ENCODE assay signal across 8 mouse cellular contexts in genomic region chr9:124425411-124425885, GRCm38 (mm10). TPM values are rescaled to one million over a fixed set of nuclear protein-coding genes. Genes with fewer than 3 reads are reported as not detected.
A peak's percentile ranks its signal among the peaks of the same experiment; 100 is the strongest.
DNase-seq lines count a peak whose midpoint lies in the region; ATAC-seq and TF ChIP-seq lines count a peak whose summit lies in the region.

No protein-coding gene starts in this region.

- WGBS in heart, embryonic 12.5 days = under 1% methylated on average over 47 of the region's 47 CpGs
- WGBS in kidney, embryonic 16.5 days = under 1% methylated on average over 42 of the region's 47 CpGs

- no peak for TF ChIP-seq POLR2A in bone marrow macrophage, adult 2 months (IDR thresholded peaks at IDR 0.05; ENCODE audit: borderline replicate concordance, low read depth, low read length)
- TF ChIP-seq POLR2A in embryonic fibroblast, embryonic 13.5 days (IDR thresholded peaks at IDR 0.05; ENCODE audit: low read depth, low read length) = peak; percentile 62

- H3K27me3 ChIP-seq in heart, embryonic 12.5 days (replicated peaks) = no peaks in the 10 kb centered on the region
- no peaks in the 10 kb centered on the region for H3K27me3 ChIP-seq in kidney, embryonic 16.5 days (ENCODE audit: insufficient read depth, low read length)

- peak; percentile 29 for ATAC-seq in heart, embryonic 12.5 days (ENCODE audit: insufficient number of reproducible peaks, low FRiP score)
- peak; percentile 42 for ATAC-seq in kidney, embryonic 16.5 days (ENCODE audit: low FRiP score, low TSS enrichment)

- peak overlapping the region; percentile 73 for H3K4me3 ChIP-seq in bone marrow macrophage, adult 2 months (ENCODE audit: insufficient read depth, low read length)
- peak overlapping the region; percentile 43 for H3K4me3 ChIP-seq in embryonic fibroblast, embryonic 13.5 days (ENCODE audit: insufficient read depth, low read length)
- H3K4me3 ChIP-seq in heart, embryonic 12.5 days = peak overlapping the region; percentile 75
- peak overlapping the region; percentile 76 for H3K4me3 ChIP-seq in kidney, embryonic 16.5 days (ENCODE audit: low read length)

- peak overlapping the region; percentile 35; the same call in 1 of the 2 replicates for H3K9ac ChIP-seq in heart, embryonic 12.5 days
- H3K9ac ChIP-seq in kidney, embryonic 16.5 days (replicated peaks; ENCODE audit: low read length) = peak overlapping the region; percentile 75

- no peaks in the 10 kb centered on the region for H3K9me3 ChIP-seq in heart, embryonic 12.5 days (replicated peaks)
- no peaks in the 10 kb centered on the region for H3K9me3 ChIP-seq in kidney, embryonic 16.5 days (ENCODE audit: low read length)

- no peaks in the 10 kb centered on the region for H3K4me1 ChIP-seq in bone marrow macrophage, adult 2 months (ENCODE audit: control insufficient read depth, insufficient read depth, low read length)
- H3K4me1 ChIP-seq in embryonic fibroblast, embryonic 13.5 days (ENCODE audit: control insufficient read depth, insufficient read depth, low read length) = no peaks in the 10 kb centered on the region
- no peaks in the 10 kb centered on the region for H3K4me1 ChIP-seq in heart, embryonic 12.5 days (replicated peaks)
- no peaks in the 10 kb centered on the region for H3K4me1 ChIP-seq in kidney, embryonic 16.5 days (ENCODE audit: insufficient read depth, low read length)

- H3K27ac ChIP-seq in bone marrow macrophage, adult 2 months (ENCODE audit: insufficient read depth, low read depth, low read length) = peak overlapping the region; percentile 97
- H3K27ac ChIP-seq in embryonic fibroblast, embryonic 13.5 days (ENCODE audit: insufficient read depth, low read length) = peak overlapping the region; percentile 96
- H3K27ac ChIP-seq in heart, embryonic 12.5 days (ENCODE audit: poor library complexity, severe bottlenecking) = peak overlapping the region; percentile 99
- peak overlapping the region; percentile 99 for H3K27ac ChIP-seq in kidney, embryonic 16.5 days (ENCODE audit: low read length)

- TF ChIP-seq CTCF in bone marrow macrophage, adult 2 months (IDR thresholded peaks at IDR 0.05; ENCODE audit: low read depth, low read length) = no peak
- TF ChIP-seq CTCF in embryonic fibroblast, embryonic 13.5 days (IDR thresholded peaks at IDR 0.05; ENCODE audit: borderline replicate concordance, insufficient read depth, low read length) = no peak

- H3K36me3 ChIP-seq in heart, embryonic 12.5 days = no peaks in the 10 kb centered on the region
- no peaks in the 10 kb centered on the region for H3K36me3 ChIP-seq in kidney, embryonic 16.5 days (ENCODE audit: insufficient read depth, low read length)

- DNase-seq in B cell, adult 2 months = peak; percentile 95 to 97
- DNase-seq in liver = peak; percentile 85
- DNase-seq in monocyte, adult 2 months (ENCODE audit: low read depth in 1 of 2, low spot score in 2 of 2) = peak; percentile 93
- DNase-seq in spleen, postnatal 14 days (ENCODE audit: low spot score in 2 of 2) = peak; percentile 56 to 77

- peak overlapping the region; percentile 71 for H3K4me2 ChIP-seq in heart, embryonic 12.5 days
- peak overlapping the region; percentile 73 for H3K4me2 ChIP-seq in kidney, embryonic 16.5 days (replicated peaks; ENCODE audit: low read depth, low read length)

RNA-seq across cellular contexts. Expression of gene Ppp2r3d, which starts 51.2 kb away (rescaled TPM):
- polyA plus RNA-seq in bone marrow macrophage, adult 2 months (2012; ENCODE audit: insufficient read depth, insufficient read length, missing spikeins) = 84.7 and 110 TPM in 2 replicates
- polyA plus RNA-seq in embryonic fibroblast, embryonic 13.5 days (2011; ENCODE audit: insufficient read length, low read depth, missing spikeins) = 44.5 and 50.0 TPM in 2 replicates
- 131 and 147 TPM in 2 replicates for polyA plus RNA-seq in heart, embryonic 12.5 days (2016; fragmentation: Nextera tagmentation; extraction: Ambion mirVana)
- polyA plus RNA-seq in kidney, embryonic 16.5 days (2015; fragmentation: Nextera tagmentation; extraction: Ambion mirVana) = 137 and 142 TPM in 2 replicates

Comparison
In these comparisons a context has a peak if more than half of its experiments do, and no peak if none do; other contexts are left out.
1. Peak in every context shown above with its lines: DNase-seq, ATAC-seq, H3K4me3 ChIP-seq and H3K27ac ChIP-seq.